Mouse (Mus musculus) layer of hippocampus, adult 6 months (tissue): ENCODE measurements around the gene Fam222a. TPM values are rescaled to one million over a fixed set of nuclear protein-coding genes. Genes with fewer than 3 reads are reported as not detected.

Source experiments
- long read RNA-seq, 2 experiments: library from polyadenylated mRNA; unstranded; transcript quantifications; one replicate each; pipeline ENCODE4 v2.0.0; 2019 to 2020
- polyA plus RNA-seq: library from polyadenylated mRNA; unstranded; fragments of <200 nt; fragmentation: Nextera tagmentation; gene quantifications from 2 replicates; pipeline ENCODE4 v1.2.3, GENCODE M21; 2021

Fam222a gene
- 0.46 and 0.49 TPM in 2 replicates for polyA plus RNA-seq
- long read RNA-seq, experiment 1, partial matches to known transcripts, result 0 of 1 reads
- long read RNA-seq, experiment 1, other reads (novel, unspliced or antisense), result 1 of 1 reads
- long read RNA-seq, experiment 2, partial matches to known transcripts, result 2 of 6 reads
- long read RNA-seq, experiment 2, other reads (novel, unspliced or antisense), result 3 of 6 reads

DNA sequence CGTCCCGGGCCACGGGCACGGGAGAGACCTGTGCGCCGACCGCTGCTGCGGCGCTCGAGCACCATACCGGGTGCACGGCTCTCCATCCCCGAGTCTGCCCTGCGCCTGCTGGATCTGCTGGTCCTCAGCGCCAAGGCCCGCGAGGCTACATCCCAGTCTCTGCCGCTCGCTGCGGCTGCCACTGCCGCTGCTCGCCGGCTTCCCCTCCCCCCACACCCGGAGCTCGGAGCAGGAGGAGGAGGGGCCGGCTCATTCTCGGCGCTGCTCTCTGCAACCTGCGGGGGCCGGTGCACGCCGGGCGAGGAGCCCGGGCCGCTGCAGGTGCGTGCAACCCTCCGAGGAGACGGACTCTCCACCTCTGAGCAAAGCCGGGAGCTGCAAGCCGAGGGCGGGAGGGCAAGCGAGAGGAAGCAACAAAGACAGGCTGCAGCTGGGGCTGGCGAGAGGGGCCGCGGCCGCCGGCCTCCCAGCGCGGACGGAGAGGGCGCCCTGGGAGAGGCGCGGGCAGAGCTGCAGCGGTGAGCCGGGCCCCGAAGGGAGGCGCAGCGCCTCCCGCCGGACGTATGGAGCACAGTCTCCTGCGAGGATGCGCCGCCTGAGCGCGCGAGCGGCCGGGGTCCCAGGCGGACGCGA lies at the start of gene Fam222a:
Gene Fam222a, plus strand, starts transcription at position 452 of the 633 bp plus-strand sequence.

DNA sequence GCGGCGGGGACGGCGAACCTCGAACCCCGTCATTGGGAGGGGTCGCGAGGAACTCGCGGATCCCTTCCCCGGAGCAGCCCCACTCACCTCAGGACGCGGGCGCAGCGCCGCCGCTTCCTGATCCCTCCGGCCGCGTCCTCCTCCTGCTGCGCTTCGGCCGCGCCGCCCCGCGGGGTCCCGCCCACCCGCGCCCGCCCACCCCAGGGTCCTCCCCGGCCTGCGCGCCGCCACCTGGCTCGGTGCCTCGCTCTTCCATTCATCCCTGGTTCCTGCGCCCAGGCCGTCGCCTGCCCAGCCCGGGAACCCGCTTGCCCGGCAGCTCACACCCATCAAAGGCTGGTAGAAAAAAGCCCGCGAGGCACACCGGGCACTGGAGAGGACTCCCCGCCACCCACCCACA lies 90.4 kb downstream of the Fam222a start, which contains the start of gene Trpv4:
Gene Trpv4, minus strand, starts transcription at position 167 of the 400 bp plus-strand sequence.

Other genes with a start within 250 kb of the Fam222a start
- gene Kctd10, start 187.5 kb upstream of the Fam222a start, polyA plus RNA-seq, result 32.9 and 34.6 TPM in 2 replicates
- 46.6 and 62.0 TPM in 2 replicates for gene Ube3b, start 187.4 kb upstream of the Fam222a start, polyA plus RNA-seq
- 12.6 and 14.6 TPM in 2 replicates for gene Mmab, start 124.0 kb upstream of the Fam222a start, polyA plus RNA-seq
- gene Mvk, start 123.7 kb upstream of the Fam222a start, polyA plus RNA-seq, result 27.8 and 29.3 TPM in 2 replicates
- gene Trpv4, start 90.4 kb downstream of the Fam222a start, polyA plus RNA-seq, result 0.75 and 7.1 TPM in 2 replicates
- gene Gltp, start 123.0 kb downstream of the Fam222a start, polyA plus RNA-seq, result 93.0 and 93.3 TPM in 2 replicates
- gene Tchp, start 139.7 kb downstream of the Fam222a start, polyA plus RNA-seq, result 5.0 and 5.3 TPM in 2 replicates
- 5.0 and 5.6 TPM in 2 replicates for gene Ankrd13a, start 206.7 kb downstream of the Fam222a start, polyA plus RNA-seq
- gene Git2, start 207.5 kb downstream of the Fam222a start, polyA plus RNA-seq, result 19.1 and 19.8 TPM in 2 replicates